Mouse (Mus musculus): ENCODE results near the gene Wdr62. TPM values are rescaled to one million over a fixed set of nuclear protein-coding genes. Genes with fewer than 3 reads are reported as not detected.

The Wdr62 gene
- total and polyA plus RNA-seq, 3 experiments, result 0.97 to 5.3 (median 1.7) TPM

GRCm38 (mm10) chr7:30193581-30194100 lies 86.6 kb downstream of the Wdr62 start:
- peak overlapping the region; percentile 92 for H3K9ac ChIP-seq (ENCODE audit: low read depth, low read length)
- peaks cover 4% of the 10 kb centered on the region for H3K36me3 ChIP-seq (ENCODE audit: control insufficient read depth, insufficient read depth, low read length)
- H3K27me3 ChIP-seq (ENCODE audit: control insufficient read depth, insufficient read depth, low read length), result no peaks in the 10 kb centered on the region
- peak overlapping the region; percentile 94 for H3K27ac ChIP-seq
- H3K79me2 ChIP-seq (replicated peaks; ENCODE audit: control insufficient read depth, insufficient read depth, low read length), result no peaks in the 10 kb centered on the region
- peak; percentile 86 to 88 for DNase-seq
- H3K4me3 ChIP-seq, result peak overlapping the region; percentile 55
- TF ChIP-seq POLR2A (IDR thresholded peaks at IDR 0.05; ENCODE audit: insufficient read depth, low read depth, low read length) (no peak; the same call in 1 of the 2 replicates), CTCF (IDR thresholded peaks at IDR 0.05) (no peak), EP300 (IDR thresholded peaks at IDR 0.05; ENCODE audit: insufficient read depth, low read depth, low read length) (no peak)
- H3K4me1 ChIP-seq (ENCODE audit: control insufficient read depth, insufficient read depth, low read length), result peaks cover 2% of the 10 kb centered on the region
- 3% methylated on average over 26 of the region's 26 CpGs for WGBS
- intact Hi-C loops (cut with DNase I), result loop anchor here (1.0 kb wide), 1 partner anchor 8 kb away; no protein-coding TSS in a partner anchor

- Histone ChIP-seq H3K9ac (ENCODE audit: low read depth, low read length) (no peak overlapping the region; the same call in 1 of the 2 replicates), H3K27ac (no peak overlapping the region), H3K36me3 (ENCODE audit: control insufficient read depth, insufficient read depth, low read length) (peaks cover 4% of the 10 kb centered on the region), H3K4me3 (no peak overlapping the region), H3K79me2 (replicated peaks; ENCODE audit: control insufficient read depth, insufficient read depth, low read length) (no peaks in the 10 kb centered on the region), H3K4me1 (ENCODE audit: control insufficient read depth, insufficient read depth, low read length) (peaks cover 2% of the 10 kb centered on the region), H3K27me3 (ENCODE audit: control insufficient read depth, insufficient read depth, low read length) (no peaks in the 10 kb centered on the region)
- WGBS, result 57% methylated on average over 9 of the region's 9 CpGs
- no peak for DNase-seq
- TF ChIP-seq EP300 (IDR thresholded peaks at IDR 0.05; ENCODE audit: insufficient read depth, low read depth, low read length) (no peak), CTCF (IDR thresholded peaks at IDR 0.05) (no peak), POLR2A (IDR thresholded peaks at IDR 0.05; ENCODE audit: insufficient read depth, low read depth, low read length) (no peak)
- intact Hi-C loops (cut with DNase I), result loop anchor here (1.0 kb wide), 1 partner anchor 8 kb away; no protein-coding TSS in a partner anchor
Observed at GRCm38 (mm10) chr7:30193013-30193412, 87.2 kb downstream of the Wdr62 start.

GRCm38 (mm10) chr7:30192088-30192487 lies 88.1 kb downstream of the Wdr62 start:
- Histone ChIP-seq H3K9ac (ENCODE audit: low read depth, low read length) (no peak overlapping the region), H3K79me2 (replicated peaks; ENCODE audit: control insufficient read depth, insufficient read depth, low read length) (no peaks in the 10 kb centered on the region), H3K27me3 (ENCODE audit: control insufficient read depth, insufficient read depth, low read length) (no peaks in the 10 kb centered on the region), H3K36me3 (ENCODE audit: control insufficient read depth, insufficient read depth, low read length) (peaks cover 4% of the 10 kb centered on the region), H3K4me1 (ENCODE audit: control insufficient read depth, insufficient read depth, low read length) (peaks cover 2% of the 10 kb centered on the region), H3K4me3 (no peak overlapping the region), H3K27ac (no peak overlapping the region)
- intact Hi-C loops (cut with DNase I), result no loop called here
- TF ChIP-seq EP300 (IDR thresholded peaks at IDR 0.05; ENCODE audit: insufficient read depth, low read depth, low read length) (no peak), CTCF (IDR thresholded peaks at IDR 0.05) (no peak), POLR2A (IDR thresholded peaks at IDR 0.05; ENCODE audit: insufficient read depth, low read depth, low read length) (no peak)
- 89% methylated on average over 12 of the region's 12 CpGs for WGBS
- no peak for DNase-seq

Other genes starting within 250 kb of the Wdr62 start
- gene Zfp14, start 229.0 kb downstream of the Wdr62 start, total RNA-seq (2021), result 1 to 10 TPM; 2.5 to 2.7 TPM
- gene Zfp14, start 229.0 kb downstream of the Wdr62 start, polyA plus RNA-seq (2012; rRNA removed), result 3.5 and 7.3 TPM in 2 replicates
- gene Zfp82, start 207.5 kb downstream of the Wdr62 start, total RNA-seq (2021), result 1 to 10 TPM; 1.3 to 2.8 TPM
- 0.74 and 0.91 TPM in 2 replicates for gene Zfp82, start 207.5 kb downstream of the Wdr62 start, polyA plus RNA-seq (2012; rRNA removed)
- gene Gm26920, start 190.0 kb downstream of the Wdr62 start, total RNA-seq (2021), result under 1 TPM in 1 of 2 experiments, not detected in 1; 0.84 TPM
- gene Gm26920, start 190.0 kb downstream of the Wdr62 start, polyA plus RNA-seq (2012; rRNA removed), result not detected in 2 replicates
- 1 to 10 TPM; 1.4 to 2.0 TPM for gene Zfp566, start 189.9 kb downstream of the Wdr62 start, total RNA-seq (2021)
- 1.7 and 1.9 TPM in 2 replicates for gene Zfp566, start 189.9 kb downstream of the Wdr62 start, polyA plus RNA-seq (2012; rRNA removed)
- gene Zfp260, start 185.6 kb downstream of the Wdr62 start, total RNA-seq (2021), result 10 to 100 TPM; 27.4 to 30.6 TPM
- 15.9 and 30.9 TPM in 2 replicates for gene Zfp260, start 185.6 kb downstream of the Wdr62 start, polyA plus RNA-seq (2012; rRNA removed)
- 1 to 10 TPM; 2.1 to 2.4 TPM for gene Zfp382, start 158.5 kb downstream of the Wdr62 start, total RNA-seq (2021)
- 0.68 and 0.88 TPM in 2 replicates for gene Zfp382, start 158.5 kb downstream of the Wdr62 start, polyA plus RNA-seq (2012; rRNA removed)
- gene Zfp146, start 110.7 kb downstream of the Wdr62 start, total RNA-seq (2021), result 10 to 100 TPM; 29.8 TPM
- 11.0 and 21.5 TPM in 2 replicates for gene Zfp146, start 110.7 kb downstream of the Wdr62 start, polyA plus RNA-seq (2012; rRNA removed)
- gene Cox7a1, start 96.3 kb downstream of the Wdr62 start, total RNA-seq (2021), result 1,000 to 10,000 TPM; 2,711 to 3,278 TPM
- 2,213 and 2,519 TPM in 2 replicates for gene Cox7a1, start 96.3 kb downstream of the Wdr62 start, polyA plus RNA-seq (2012; rRNA removed)
- 100 to 1,000 TPM; 274 to 315 TPM for gene Capns1, start 81.6 kb downstream of the Wdr62 start, total RNA-seq (2021)
- gene Capns1, start 81.6 kb downstream of the Wdr62 start, polyA plus RNA-seq (2012; rRNA removed), result 826 and 1,000 TPM in 2 replicates
- gene Polr2i, start 48.5 kb downstream of the Wdr62 start, total RNA-seq (2021), result 10 to 100 TPM; 52.6 to 58.6 TPM
- gene Polr2i, start 48.5 kb downstream of the Wdr62 start, polyA plus RNA-seq (2012; rRNA removed), result 95.1 and 106 TPM in 2 replicates
- 10 to 100 TPM; 52.7 to 56.7 TPM for gene Tbcb, start 48.1 kb downstream of the Wdr62 start, total RNA-seq (2021)
- gene Tbcb, start 48.1 kb downstream of the Wdr62 start, polyA plus RNA-seq (2012; rRNA removed), result 36.6 and 49.5 TPM in 2 replicates
- not detected for gene Ovol3, start 44.7 kb downstream of the Wdr62 start, total RNA-seq (2021)
- gene Ovol3, start 44.7 kb downstream of the Wdr62 start, polyA plus RNA-seq (2012; rRNA removed), result not detected in 2 replicates
- gene Thap8, start 325 bp downstream of the Wdr62 start, total RNA-seq (2021), result not detected
- 0.10 TPM in 1 of 2 replicates, not detected in the other for gene Thap8, start 325 bp downstream of the Wdr62 start, polyA plus RNA-seq (2012; rRNA removed)
- gene Clip3, start 11.3 kb upstream of the Wdr62 start, total RNA-seq (2021), result 1 to 10 TPM; 5.6 TPM
- gene Clip3, start 11.3 kb upstream of the Wdr62 start, polyA plus RNA-seq (2012; rRNA removed), result 5.6 and 6.6 TPM in 2 replicates
- 10 to 100 TPM; 24.0 to 29.5 TPM for gene Alkbh6, start 28.3 kb upstream of the Wdr62 start, total RNA-seq (2021)
- 59.6 and 61.7 TPM in 2 replicates for gene Alkbh6, start 28.3 kb upstream of the Wdr62 start, polyA plus RNA-seq (2012; rRNA removed)
- under 1 TPM; 0.26 to 0.50 TPM for gene Syne4, start 34.4 kb upstream of the Wdr62 start, total RNA-seq (2021)
- gene Syne4, start 34.4 kb upstream of the Wdr62 start, polyA plus RNA-seq (2012; rRNA removed), result 5.3 and 5.6 TPM in 2 replicates
- under 1 TPM; 0.55 to 0.63 TPM for gene E130208F15Rik, start 41.3 kb upstream of the Wdr62 start, total RNA-seq (2021)
- 0.31 and 0.41 TPM in 2 replicates for gene E130208F15Rik, start 41.3 kb upstream of the Wdr62 start, polyA plus RNA-seq (2012; rRNA removed)
- gene Sdhaf1, start 43.5 kb upstream of the Wdr62 start, total RNA-seq (2021), result 10 to 100 TPM; 12.5 TPM
- gene Sdhaf1, start 43.5 kb upstream of the Wdr62 start, polyA plus RNA-seq (2012; rRNA removed), result 17.4 and 17.9 TPM in 2 replicates
- gene Lrfn3, start 82.4 kb upstream of the Wdr62 start, total RNA-seq (2021), result 1 to 10 TPM; 1.1 to 1.3 TPM
- 1.4 and 1.9 TPM in 2 replicates for gene Lrfn3, start 82.4 kb upstream of the Wdr62 start, polyA plus RNA-seq (2012; rRNA removed)
- gene Tyrobp, start 133.3 kb upstream of the Wdr62 start, total RNA-seq (2021), result 10 to 100 TPM; 20.1 to 23.6 TPM
- 62.7 and 65.5 TPM in 2 replicates for gene Tyrobp, start 133.3 kb upstream of the Wdr62 start, polyA plus RNA-seq (2012; rRNA removed)
- gene Hcst, start 139.4 kb upstream of the Wdr62 start, total RNA-seq (2021), result under 1 TPM in 1 of 2 experiments, not detected in 1; 0.59 TPM
- gene Hcst, start 139.4 kb upstream of the Wdr62 start, polyA plus RNA-seq (2012; rRNA removed), result 4.8 TPM in 1 of 2 replicates, not detected in the other
- gene Nfkbid, start 141.3 kb upstream of the Wdr62 start, total RNA-seq (2021), result under 1 TPM; 0.47 to 0.66 TPM
- 0.94 and 1.3 TPM in 2 replicates for gene Nfkbid, start 141.3 kb upstream of the Wdr62 start, polyA plus RNA-seq (2012; rRNA removed)
- 1 to 10 TPM; 3.2 to 3.5 TPM for gene Aplp1, start 165.1 kb upstream of the Wdr62 start, total RNA-seq (2021)
- gene Aplp1, start 165.1 kb upstream of the Wdr62 start, polyA plus RNA-seq (2012; rRNA removed), result 3.6 and 6.2 TPM in 2 replicates
- gene Kirrel2, start 177.3 kb upstream of the Wdr62 start, total RNA-seq (2021), result not detected
- not detected in 2 replicates for gene Kirrel2, start 177.3 kb upstream of the Wdr62 start, polyA plus RNA-seq (2012; rRNA removed)
- gene Nphs1, start 177.9 kb upstream of the Wdr62 start, total RNA-seq (2021), result not detected
- 0.04 TPM in 1 of 2 replicates, not detected in the other for gene Nphs1, start 177.9 kb upstream of the Wdr62 start, polyA plus RNA-seq (2012; rRNA removed)
- gene Prodh2, start 213.2 kb upstream of the Wdr62 start, total RNA-seq (2021), result not detected
- 0.23 TPM in 1 of 2 replicates, not detected in the other for gene Prodh2, start 213.2 kb upstream of the Wdr62 start, polyA plus RNA-seq (2012; rRNA removed)